Mouse (Mus musculus) gastrocnemius, postnatal 14 days (tissue): Measurements from ENCODE around the gene Lrrc74b. TPM values are rescaled to one million over a fixed set of nuclear protein-coding genes. Genes with fewer than 3 reads are reported as not detected.
"Not testable (repeated sequence)": the region's sequence is repeated elsewhere in the genome, so short reads cannot be mapped to it uniquely, and the experiment has no call there.

Experiments
- DNase-seq: peaks from one replicate; pipeline ENCODE4 v3.0.0; 2021; ENCODE audit warnings: mixed read lengths
- intact Hi-C: fragments of 180-260 bp; cut with DNase I; formaldehyde crosslinking; loops from one replicate; pipeline ENCODE4 v1.15.1; 2025; ENCODE audit warnings: low total_unique reads
- total RNA-seq, 2 experiments: library from RNA; stranded (reverse); gene quantifications; 2 replicates each; pipeline ENCODE4 v1.2.3; 2021

The Lrrc74b gene
- total RNA-seq, 2 experiments from 2014 or later = 1.5 to 1.6 TPM

GRCm38 (mm10) chr16:17554702-17555101 is 6.3 kb downstream of the Lrrc74b start:
- intact Hi-C loops = loop anchor here (5.0 kb wide), 2 partner anchors 38 to 63 kb away; partner anchors contain the start of gene Smpd4
- DNase-seq = not testable (repeated sequence)

- DNase-seq = no peak
- intact Hi-C loops = no loop called here
Observed at GRCm38 (mm10) chr16:17553910-17554685, 6.9 kb downstream of the Lrrc74b start.

GRCm38 (mm10) chr16:17552837-17553236 is 8.2 kb downstream of the Lrrc74b start:
- intact Hi-C loops = no loop called here
- DNase-seq = no peak

GRCm38 (mm10) chr16:17542632-17543031 is 18.4 kb downstream of the Lrrc74b start:
- intact Hi-C loops = no loop called here
- DNase-seq = no peak

GRCm38 (mm10) chr16:17536584-17536983 is 24.5 kb downstream of the Lrrc74b start:
- intact Hi-C loops = no loop called here

GRCm38 (mm10) chr16:17532676-17533329 is 28.2 kb downstream of the Lrrc74b start:
- intact Hi-C loops = no loop called here
- DNase-seq = no peak

More at GRCm38 (mm10) chr16:17536584-17536983, 24.5 kb downstream of the Lrrc74b start:
- no peak for DNase-seq

GRCm38 (mm10) chr16:17532271-17532670 is 28.8 kb downstream of the Lrrc74b start:
- no peak for DNase-seq
- intact Hi-C loops = no loop called here

GRCm38 (mm10) chr16:17530640-17531288 is 30.3 kb downstream of the Lrrc74b start, which contains the start of gene Thap7:
Thap7 (minus strand) TSS chr16:17531136.
- DNase-seq = peak; percentile 98
- intact Hi-C loops = no loop called here

- intact Hi-C loops = no loop called here
- DNase-seq = no peak
Observed at GRCm38 (mm10) chr16:17529981-17530586, 31.0 kb downstream of the Lrrc74b start.

- intact Hi-C loops = no loop called here
- DNase-seq = no peak
Observed at GRCm38 (mm10) chr16:17528276-17528675, 32.8 kb downstream of the Lrrc74b start.

- no peak for DNase-seq
- intact Hi-C loops = no loop called here
Observed at GRCm38 (mm10) chr16:17527606-17528005, 33.4 kb downstream of the Lrrc74b start.

GRCm38 (mm10) chr16:17526223-17526622 is 34.8 kb downstream of the Lrrc74b start:
- DNase-seq = no peak
- intact Hi-C loops = no loop called here

GRCm38 (mm10) chr16:17525524-17525923 is 35.5 kb downstream of the Lrrc74b start:
- no peak for DNase-seq
- intact Hi-C loops = no loop called here

- intact Hi-C loops = no loop called here
- no peak for DNase-seq
Observed at GRCm38 (mm10) chr16:17524156-17524555, 36.9 kb downstream of the Lrrc74b start.

- no peak for DNase-seq
- intact Hi-C loops = no loop called here
Observed at GRCm38 (mm10) chr16:17518910-17519309, 42.1 kb downstream of the Lrrc74b start.

- intact Hi-C loops = no loop called here
- no peak for DNase-seq
Observed at GRCm38 (mm10) chr16:17511431-17511830, 49.6 kb downstream of the Lrrc74b start.

- intact Hi-C loops = no loop called here
- no peak for DNase-seq
Observed at GRCm38 (mm10) chr16:17510686-17511085, 50.4 kb downstream of the Lrrc74b start.

- intact Hi-C loops = no loop called here
- DNase-seq = no peak
Observed at GRCm38 (mm10) chr16:17510143-17510542, 50.9 kb downstream of the Lrrc74b start.

GRCm38 (mm10) chr16:17509240-17509597 is 51.8 kb downstream of the Lrrc74b start:
- intact Hi-C loops = no loop called here
- no peak for DNase-seq
